ENCODE assay signal across 23 mouse cellular contexts in the genomic region with DNA sequence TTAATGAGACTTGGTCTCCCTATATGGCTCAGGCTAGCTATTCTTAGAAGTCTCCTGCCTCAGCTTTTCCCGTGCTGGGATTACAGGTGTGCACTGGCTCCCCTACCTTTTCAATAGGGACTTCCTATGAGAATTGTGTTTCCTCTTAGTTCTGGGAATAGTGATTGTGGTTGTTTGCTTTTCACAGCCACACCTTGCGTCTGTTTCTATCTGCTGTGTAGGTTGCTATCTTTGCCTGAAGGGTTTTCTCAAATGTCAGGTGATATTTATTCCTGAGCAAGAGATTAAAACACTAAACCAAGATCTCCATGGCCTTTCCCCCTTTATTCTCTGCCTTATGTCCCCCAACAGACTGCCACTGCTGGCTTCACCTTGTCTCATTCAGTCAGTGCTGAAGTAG.
"Had no signal": no experiment of that assay in that cellular context is flagged by ENCODE, and none has a peak within 500 bp of the region (broad histone marks: within the 10 kb centered on the region; RNA-seq: fewer than 3 reads in every experiment).

No protein-coding gene starts in this region.

- H3K9ac ChIP-seq: forebrain, postnatal 0 days; heart, embryonic 13.5 days; heart, embryonic 15.5 days; hindbrain, embryonic 13.5 days; hindbrain, embryonic 15.5 days; limb, embryonic 12.5 days had no signal

- H3K27me3 ChIP-seq: heart, embryonic 13.5 days; heart, embryonic 15.5 days; hindbrain, embryonic 13.5 days; hindbrain, embryonic 15.5 days; limb, embryonic 12.5 days had no signal

- H3K4me2 ChIP-seq: heart, embryonic 11.5 days; heart, embryonic 13.5 days; heart, embryonic 15.5 days; hindbrain, embryonic 13.5 days; hindbrain, embryonic 15.5 days; limb, embryonic 12.5 days had no signal

- H3K9me3 ChIP-seq: heart, embryonic 13.5 days; heart, embryonic 15.5 days; hindbrain, embryonic 13.5 days; hindbrain, embryonic 15.5 days; limb, embryonic 10.5 days; limb, embryonic 12.5 days had no signal

- H3K27ac ChIP-seq: heart, adult 2 months; heart, embryonic 13.5 days; heart, embryonic 15.5 days; hindbrain, embryonic 13.5 days; hindbrain, embryonic 15.5 days; hindbrain, postnatal 0 days; layer of hippocampus, adult 2 months; left cerebral cortex, adult 2 months; limb, embryonic 10.5 days; limb, embryonic 12.5 days had no signal

- H3K4me3 ChIP-seq: heart, adult 2 months; heart, embryonic 13.5 days; heart, embryonic 15.5 days; hindbrain, embryonic 13.5 days; hindbrain, embryonic 15.5 days; layer of hippocampus, adult 2 months; left cerebral cortex, adult 2 months; limb, embryonic 10.5 days; limb, embryonic 12.5 days had no signal

- H3K4me1 ChIP-seq: limb, embryonic 10.5 days had no signal

- H3K36me3 ChIP-seq: heart, embryonic 13.5 days; heart, embryonic 15.5 days; hindbrain, embryonic 13.5 days; hindbrain, embryonic 15.5 days; limb, embryonic 10.5 days; limb, embryonic 12.5 days had no signal

- ATAC-seq: forebrain, postnatal 0 days; hindbrain, postnatal 0 days had no signal

- DNase-seq: forebrain, postnatal 0 days; gastrocnemius, postnatal 14 days; gastrocnemius, postnatal 36 days; heart, adult 11 months; heart, adult 2 months; heart, postnatal 14 days; heart, postnatal 36 days; kidney, adult 11 months; kidney, adult 2 months; kidney, adult 9 months; kidney, postnatal 10 days; kidney, postnatal 25 days; kidney, postnatal 4 days had no signal
